Mouse (Mus musculus) bone marrow, adult 2 months (tissue): ENCODE data around the gene Nes. TPM values are rescaled to one million over a fixed set of nuclear protein-coding genes. Genes with fewer than 3 reads are reported as not detected.

ENCODE experiments used
- H3K27ac ChIP-seq: fragments of 200-500 bp; 2 replicates; pipeline ENCODE4 v1.5.1; 2012; ENCODE audit warnings: low read depth, mild to moderate bottlenecking, control low read depth, inconsistent platforms, low read length; ENCODE audit not compliant: control insufficient read depth, poor library complexity, insufficient read depth
- H3K4me1 ChIP-seq: fragments of 200-500 bp; 2 replicates; pipeline ENCODE4 v1.6.1; 2011; ENCODE audit warnings: low read length; ENCODE audit not compliant: control insufficient read depth, insufficient read depth
- H3K4me3 ChIP-seq: fragments of 200-500 bp; replicated peaks from 2 replicates; pipeline ENCODE3; 2011; ENCODE audit warnings: mild to moderate bottlenecking, low read depth, low read length, control low read depth; ENCODE audit not compliant: control insufficient read depth
- CTCF ChIP-seq: fragments of 200-500 bp; IDR thresholded peaks from 2 replicates; pipeline ENCODE4 v1.5.1; 2011; ENCODE audit warnings: low read length, control low read depth; ENCODE audit not compliant: control insufficient read depth, insufficient read depth
- POLR2A ChIP-seq: fragments of 200-500 bp; IDR thresholded peaks from 2 replicates; pipeline ENCODE4 v1.6.1; 2011; ENCODE audit warnings: low read depth, mild to moderate bottlenecking, control low read depth, low read length, borderline replicate concordance; ENCODE audit not compliant: control insufficient read depth
- WGBS: fragments of 180-500 bp; shearing (Covaris S2); methylation state at CpG from one replicate; pipeline ENCODE4 v1.1.7; 2018; 5-methylcytosine and 5-hydroxymethylcytosine counted together
- polyA plus RNA-seq: library from polyadenylated mRNA; stranded (reverse); fragments of >200 nt; gene quantifications from 2 replicates; pipeline ENCODE4 v1.2.4, GENCODE M21; 2011; ENCODE audit warnings: low replicate concordance; ENCODE audit not compliant: missing spikeins, insufficient read depth, insufficient read length

The Nes gene
- polyA plus RNA-seq, 1 experiment = 0.67 TPM

DNA sequence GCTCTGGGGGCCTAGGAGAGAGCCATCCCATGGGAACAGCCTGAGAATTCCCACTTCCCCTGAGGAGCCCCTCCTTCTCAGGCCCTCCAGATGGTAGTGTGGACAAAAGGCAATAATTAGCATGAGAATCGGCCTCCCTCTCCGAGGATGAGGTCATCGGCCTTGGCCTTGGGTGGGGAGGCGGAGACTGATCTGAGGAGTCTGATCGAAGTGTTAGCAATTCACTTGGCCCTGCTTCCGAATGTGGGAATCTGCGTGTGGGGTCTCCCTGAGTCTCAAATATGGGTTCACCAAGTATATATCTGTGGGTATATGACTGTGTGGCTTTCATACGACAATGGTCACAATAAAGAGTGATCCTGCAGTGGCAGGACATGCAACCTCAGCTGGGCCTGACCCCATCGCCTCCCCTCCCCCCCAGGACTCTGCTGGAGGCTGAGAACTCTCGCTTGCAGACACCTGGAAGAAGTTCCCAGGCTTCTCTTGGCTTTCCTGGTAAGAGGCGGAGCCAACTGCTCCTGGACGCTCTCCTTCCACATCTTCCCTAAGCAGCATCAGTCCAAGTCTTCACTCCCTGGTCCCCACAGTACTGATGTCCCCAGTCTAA, 3.6 kb downstream of the Nes start:
- H3K4me3 ChIP-seq = no peak overlapping the region
- no peaks in the 10 kb centered on the region for H3K4me1 ChIP-seq
- 81% methylated on average over 12 of the region's 12 CpGs for WGBS
- TF ChIP-seq CTCF (no peak), POLR2A (no peak)
- no peak overlapping the region for H3K27ac ChIP-seq

DNA sequence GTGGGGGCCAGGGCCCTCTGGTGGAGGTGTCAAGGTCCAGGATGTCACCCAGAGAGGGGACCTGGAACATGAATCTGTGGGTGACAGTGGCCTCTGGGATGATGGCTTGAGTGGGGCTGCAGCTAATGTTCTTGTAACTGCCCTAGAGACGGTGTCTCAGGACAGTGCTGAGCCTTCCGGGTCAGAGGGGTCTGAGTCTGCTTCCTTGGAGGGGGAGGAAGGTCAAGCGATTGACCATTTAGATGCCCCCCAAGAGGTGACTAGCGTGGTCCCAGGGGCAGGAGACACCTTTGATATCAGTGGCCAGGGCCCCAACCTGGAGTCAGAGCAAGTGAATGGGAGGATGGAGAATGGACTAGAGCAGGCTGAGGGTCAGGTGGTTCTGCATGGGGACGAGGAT, 8.6 kb downstream of the Nes start:
- TF ChIP-seq CTCF (no peak), POLR2A (no peak)
- 71% methylated on average over 5 of the region's 5 CpGs for WGBS
- no peak overlapping the region for H3K27ac ChIP-seq
- H3K4me1 ChIP-seq = no peaks in the 10 kb centered on the region
- no peak overlapping the region for H3K4me3 ChIP-seq

DNA sequence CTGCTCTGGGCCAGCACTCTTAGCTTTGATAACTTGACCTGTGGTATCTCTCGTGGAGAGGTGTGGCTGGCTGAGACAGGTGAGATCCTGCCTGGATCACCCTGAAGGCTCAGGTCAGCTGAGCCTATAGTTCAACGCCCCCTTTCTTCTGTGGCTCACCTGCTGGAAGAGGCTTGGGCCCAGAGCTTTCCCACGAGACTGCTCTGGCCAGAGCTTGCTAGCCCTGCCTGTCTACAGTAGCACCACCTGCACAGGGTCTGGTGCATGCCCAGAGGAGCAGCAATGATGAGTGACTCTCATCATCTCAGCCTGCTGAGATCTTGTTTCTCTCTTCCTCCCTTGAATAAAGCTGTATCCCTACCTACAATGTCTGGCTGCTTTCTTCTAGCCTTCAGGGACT, 9.2 kb downstream of the Nes start:
- TF ChIP-seq CTCF = no peak
- no peak for TF ChIP-seq POLR2A
- WGBS = 49% methylated on average over 3 of the region's 3 CpGs
- Histone ChIP-seq H3K27ac (no peak overlapping the region), H3K4me1 (no peaks in the 10 kb centered on the region), H3K4me3 (no peak overlapping the region)

DNA sequence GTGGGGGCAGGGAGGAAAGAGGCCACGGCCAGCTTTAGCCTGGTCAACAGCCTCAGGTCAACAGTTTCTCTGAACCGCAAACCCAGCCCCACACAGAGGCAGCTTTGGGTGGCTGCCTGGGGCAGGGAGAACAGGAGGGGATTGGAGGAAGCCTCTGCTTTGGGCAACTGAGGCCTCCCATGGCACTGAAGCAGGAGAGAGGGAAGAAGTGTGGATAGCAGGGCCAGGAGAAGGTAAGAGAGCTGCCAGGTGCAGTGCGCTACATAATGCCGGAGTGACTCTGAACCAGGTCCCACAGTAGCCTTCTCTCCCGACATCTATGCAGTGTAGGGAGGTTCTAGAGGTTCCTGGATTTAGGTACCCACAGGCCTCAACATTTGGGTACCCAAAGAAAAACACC, 9.8 kb downstream of the Nes start:
- H3K4me1 ChIP-seq = no peaks in the 10 kb centered on the region
- H3K27ac ChIP-seq = no peak overlapping the region
- TF ChIP-seq CTCF (no peak), POLR2A (no peak)
- 94% methylated on average over 5 of the region's 5 CpGs for WGBS
- H3K4me3 ChIP-seq = no peak overlapping the region

DNA sequence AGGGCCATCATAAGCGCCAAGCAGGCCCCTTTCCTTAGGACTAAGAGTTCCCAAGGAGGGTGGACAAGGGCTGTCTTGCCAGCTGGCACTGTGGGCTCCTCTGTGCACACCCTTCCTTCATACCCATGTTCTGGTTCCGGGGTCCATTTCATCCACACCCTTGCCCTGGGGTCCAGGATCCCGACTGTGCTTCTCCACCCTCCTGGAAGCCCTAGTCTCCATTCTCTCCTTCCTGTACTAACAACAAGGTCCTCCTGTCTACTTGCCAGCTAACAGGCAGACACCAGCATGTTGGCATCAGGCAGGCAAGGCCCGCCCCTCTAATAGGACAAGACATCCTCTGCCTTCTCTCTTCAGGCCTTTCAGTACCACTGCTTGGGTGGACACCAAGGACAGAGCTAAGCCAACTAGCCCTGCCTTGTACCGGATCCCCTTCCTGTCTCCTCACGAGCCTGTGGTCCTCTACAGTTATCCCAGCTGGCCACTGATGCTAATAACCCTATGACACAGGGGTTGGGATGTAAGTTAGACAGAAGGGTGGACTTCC, 10.4 kb downstream of the Nes start:
- Histone ChIP-seq H3K4me1 (no peaks in the 10 kb centered on the region), H3K4me3 (no peak overlapping the region), H3K27ac (no peak overlapping the region)
- WGBS = 73% methylated on average over 6 of the region's 6 CpGs
- TF ChIP-seq POLR2A (no peak), CTCF (no peak)

DNA sequence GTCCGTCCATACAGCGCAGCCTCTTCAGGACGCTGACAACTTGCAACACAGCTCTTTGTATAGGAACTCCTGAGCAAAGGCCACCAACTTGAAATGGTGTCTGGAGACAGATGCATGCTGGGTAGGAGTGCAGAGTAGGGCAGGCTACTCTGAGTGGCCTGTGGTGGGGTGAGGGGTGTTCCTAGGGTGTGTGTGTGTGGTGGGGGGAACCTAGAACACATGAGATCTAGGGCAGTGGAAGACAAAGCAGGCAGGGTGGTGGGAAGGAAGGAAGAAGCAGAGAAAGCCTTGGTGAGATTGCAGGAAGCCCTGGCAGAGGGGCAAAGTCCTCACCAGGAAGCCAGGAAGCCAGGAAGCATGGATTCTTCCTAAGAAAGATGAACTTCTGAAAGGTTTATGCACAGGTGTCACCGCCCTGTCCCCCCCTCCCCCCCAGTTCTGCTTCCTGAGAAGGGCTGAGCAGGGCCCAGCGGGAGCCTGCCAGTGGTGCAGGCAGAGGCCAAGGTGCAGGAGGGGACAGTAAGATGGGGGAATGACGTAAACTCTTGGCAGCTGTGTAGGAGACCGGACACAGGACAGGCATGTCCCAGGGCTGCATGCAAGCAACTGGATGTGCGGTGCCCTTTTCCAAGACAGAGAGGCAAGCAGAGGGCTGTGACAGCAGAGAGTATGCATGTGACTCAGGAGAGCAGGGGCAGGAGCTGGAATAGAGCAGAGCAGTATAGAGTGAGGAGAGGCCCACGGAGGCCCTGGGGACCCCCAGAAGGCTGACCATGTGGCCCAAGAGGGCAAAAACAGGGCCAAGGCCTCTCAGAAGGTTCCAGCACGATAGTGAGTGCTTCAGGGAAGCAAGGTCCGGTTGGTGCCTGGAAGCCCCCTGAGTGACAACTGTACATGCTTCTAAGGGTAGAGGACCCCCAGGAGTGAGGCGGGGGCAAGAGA, 11.3 kb downstream of the Nes start:
- Histone ChIP-seq H3K4me3 (no peak overlapping the region), H3K4me1 (no peaks in the 10 kb centered on the region), H3K27ac (no peak overlapping the region; the same call in 1 of the 2 replicates)
- TF ChIP-seq CTCF (no peak), POLR2A (no peak)
- 33% methylated on average over 12 of the region's 12 CpGs for WGBS

DNA sequence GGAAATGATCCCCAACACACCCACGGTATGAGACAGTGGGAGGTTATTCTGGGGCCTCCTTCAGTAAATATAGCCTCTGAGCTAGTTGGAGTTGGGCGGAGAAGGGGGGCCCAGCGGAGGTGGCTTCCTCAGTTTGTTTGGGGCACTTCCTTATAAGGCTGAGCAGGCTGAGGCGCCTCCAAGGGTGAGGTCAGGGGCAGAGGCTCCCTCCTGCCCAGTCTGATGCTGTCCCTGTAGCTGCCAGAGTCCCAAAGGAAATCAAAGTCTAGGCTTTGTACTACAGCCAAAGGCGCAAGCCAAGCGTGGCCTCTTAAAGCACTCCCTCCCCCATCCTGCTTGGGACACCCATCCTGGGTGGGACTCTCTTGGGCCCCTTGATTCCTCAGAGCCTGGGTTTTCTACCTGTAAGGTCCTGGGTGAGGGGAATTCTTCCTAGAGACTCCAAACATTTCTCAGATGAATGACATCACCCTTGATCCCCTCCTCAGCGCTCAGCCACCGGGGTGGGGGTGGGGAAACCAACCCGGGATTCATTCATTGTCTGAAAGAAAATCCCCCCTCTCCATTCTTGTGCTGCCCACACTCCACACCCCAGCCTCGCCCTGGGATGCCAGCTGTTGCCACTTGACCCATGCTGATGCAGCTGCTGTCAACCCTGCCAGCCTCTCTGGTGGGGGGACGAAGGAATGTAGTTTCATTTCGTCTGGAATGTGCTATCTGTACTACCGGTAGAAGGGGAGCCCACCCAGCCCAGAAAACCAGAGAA, 12.1 kb downstream of the Nes start:
- no peaks in the 10 kb centered on the region for H3K4me1 ChIP-seq
- TF ChIP-seq CTCF = no peak
- no peak for TF ChIP-seq POLR2A
- H3K4me3 ChIP-seq = no peak overlapping the region
- 17% methylated on average over 13 of the region's 13 CpGs for WGBS
- no peak overlapping the region for H3K27ac ChIP-seq

DNA sequence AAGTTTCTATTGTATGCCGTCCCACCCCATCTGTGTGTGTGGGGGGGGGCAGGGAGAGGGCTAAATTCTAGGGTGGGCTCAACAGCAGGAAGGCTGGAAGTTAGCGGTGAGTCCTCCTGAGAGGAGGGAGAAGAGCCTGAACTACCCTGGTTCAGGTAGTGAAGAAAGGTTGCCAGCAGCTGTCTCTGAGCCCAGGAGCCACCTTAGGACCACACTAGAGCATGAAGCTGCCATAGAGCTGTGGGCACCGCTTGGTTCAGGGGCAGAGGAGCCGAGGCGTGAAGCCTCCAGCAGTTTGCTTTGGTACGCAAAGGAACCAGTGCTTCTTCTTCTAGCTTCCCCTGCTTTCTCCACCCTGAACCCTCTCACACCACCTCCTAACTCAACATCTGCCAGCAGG, 12.7 kb downstream of the Nes start:
- WGBS = 80% methylated on average over 6 of the region's 6 CpGs
- H3K27ac ChIP-seq = no peak overlapping the region

More for the DNA sequence above, 12.7 kb downstream of the Nes start:
- no peak for TF ChIP-seq POLR2A
- TF ChIP-seq CTCF = no peak
- no peaks in the 10 kb centered on the region for H3K4me1 ChIP-seq
- H3K4me3 ChIP-seq = no peak overlapping the region
